Mouse (Mus musculus) forebrain, embryonic 10.5 days (tissue): Measurements from ENCODE around the gene Nmi. TPM values are rescaled to one million over a fixed set of nuclear protein-coding genes. Genes with fewer than 3 reads are reported as not detected.
A peak's percentile ranks its signal among the peaks of the same experiment; 100 is the strongest.

Experiments used
- DNase-seq: peaks from one replicate; pipeline ENCODE4 v3.0.0-alpha.2; 2017; ENCODE audit warnings: low spot score; ENCODE audit errors: extremely low spot score
- H3K27ac ChIP-seq: fragments of 300-500 bp; sonication (generic); 2 replicates; pipeline ENCODE4 v1.5.1; 2016; ENCODE audit warnings: mild to moderate bottlenecking
- H3K27me3 ChIP-seq: fragments of 300-500 bp; sonication (generic); 2 replicates; pipeline ENCODE4 v1.6.1; 2016; ENCODE audit warnings: mild to moderate bottlenecking; ENCODE audit not compliant: poor library complexity, severe bottlenecking
- H3K36me3 ChIP-seq: fragments of 300-500 bp; sonication (generic); replicated peaks from 2 replicates; pipeline ENCODE4 v1.6.1; 2016; ENCODE audit warnings: mild to moderate bottlenecking, moderate library complexity
- H3K4me1 ChIP-seq: fragments of 300-500 bp; sonication (generic); 2 replicates; pipeline ENCODE4 v1.6.1; 2016
- H3K4me3 ChIP-seq: fragments of 300-500 bp; sonication (generic); 2 replicates; pipeline ENCODE4 v1.5.1; 2016; ENCODE audit warnings: mild to moderate bottlenecking, moderate library complexity
- H3K9me3 ChIP-seq: fragments of 300-500 bp; sonication (generic); 2 replicates; pipeline ENCODE4 v1.6.1; 2016; ENCODE audit warnings: mild to moderate bottlenecking, moderate library complexity
- WGBS: fragments of 180-500 bp; shearing (Covaris S2); methylation state at CpG from one replicate; pipeline ENCODE4 v1.1.7; 2016; 5-methylcytosine and 5-hydroxymethylcytosine counted together
- polyA plus RNA-seq: library from polyadenylated mRNA; unstranded; fragments of >200 nt; fragmentation: Nextera tagmentation; extraction: Ambion mirVana; gene quantifications from 2 replicates; pipeline ENCODE4 v1.2.1, GENCODE M21; 2016

Gene Nmi
- polyA plus RNA-seq, 1 experiment from 2014 or later = 5.2 TPM

DNA sequence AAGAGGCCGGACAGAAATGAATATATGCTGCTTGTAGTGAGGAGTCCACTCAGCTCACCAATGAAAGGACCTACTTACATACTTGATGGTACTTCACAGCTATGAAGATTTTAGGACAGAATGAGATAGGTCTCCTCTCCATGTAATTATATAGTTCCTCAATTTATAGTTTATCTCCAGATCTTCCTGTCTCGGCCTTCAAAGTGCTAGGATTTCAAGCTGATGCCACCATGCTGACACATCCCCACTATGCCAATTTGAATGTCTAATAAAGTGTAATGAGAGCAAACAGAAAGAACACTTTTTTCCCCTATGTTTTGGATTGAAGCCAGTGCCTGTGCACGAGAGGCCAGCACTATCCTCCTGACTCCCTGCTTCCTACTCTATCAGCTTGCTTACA, 36.7 kb downstream of the Nmi start:
- H3K27me3 ChIP-seq = peaks cover 18% of the 10 kb centered on the region
- H3K27ac ChIP-seq = no peak overlapping the region
- 93% methylated on average over 3 of the region's 3 CpGs for WGBS
- H3K4me1 ChIP-seq = peaks cover 11% of the 10 kb centered on the region
- H3K9me3 ChIP-seq = no peaks in the 10 kb centered on the region
- no peak overlapping the region for H3K4me3 ChIP-seq
- no peaks in the 10 kb centered on the region for H3K36me3 ChIP-seq
- no peak for DNase-seq

DNA sequence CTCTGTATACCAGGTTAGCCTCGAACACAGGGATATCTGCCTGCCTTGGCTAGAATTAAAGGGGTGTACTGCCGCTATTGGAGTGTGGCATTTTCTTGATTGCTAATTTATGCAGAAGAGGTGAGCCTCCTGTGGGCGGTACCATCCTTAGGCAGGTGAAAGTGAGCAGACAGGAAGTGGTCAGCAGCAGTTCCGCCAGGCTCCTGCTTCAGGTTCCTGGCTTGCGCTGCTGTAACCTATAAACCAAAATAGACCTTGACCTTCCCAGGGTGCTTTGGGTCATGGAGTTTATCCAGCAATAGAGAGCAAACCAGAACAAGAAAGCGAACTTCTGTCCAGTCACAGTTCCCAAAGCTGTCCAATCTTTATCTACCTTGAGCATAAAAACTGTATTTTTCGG, 37.4 kb downstream of the Nmi start:
- no peaks in the 10 kb centered on the region for H3K36me3 ChIP-seq
- no peak overlapping the region for H3K27ac ChIP-seq
- H3K4me1 ChIP-seq = peaks cover 11% of the 10 kb centered on the region
- 94% methylated on average over 7 of the region's 7 CpGs for WGBS
- DNase-seq = no peak
- H3K4me3 ChIP-seq = no peak overlapping the region
- H3K9me3 ChIP-seq = no peaks in the 10 kb centered on the region
- H3K27me3 ChIP-seq = peaks cover 18% of the 10 kb centered on the region

DNA sequence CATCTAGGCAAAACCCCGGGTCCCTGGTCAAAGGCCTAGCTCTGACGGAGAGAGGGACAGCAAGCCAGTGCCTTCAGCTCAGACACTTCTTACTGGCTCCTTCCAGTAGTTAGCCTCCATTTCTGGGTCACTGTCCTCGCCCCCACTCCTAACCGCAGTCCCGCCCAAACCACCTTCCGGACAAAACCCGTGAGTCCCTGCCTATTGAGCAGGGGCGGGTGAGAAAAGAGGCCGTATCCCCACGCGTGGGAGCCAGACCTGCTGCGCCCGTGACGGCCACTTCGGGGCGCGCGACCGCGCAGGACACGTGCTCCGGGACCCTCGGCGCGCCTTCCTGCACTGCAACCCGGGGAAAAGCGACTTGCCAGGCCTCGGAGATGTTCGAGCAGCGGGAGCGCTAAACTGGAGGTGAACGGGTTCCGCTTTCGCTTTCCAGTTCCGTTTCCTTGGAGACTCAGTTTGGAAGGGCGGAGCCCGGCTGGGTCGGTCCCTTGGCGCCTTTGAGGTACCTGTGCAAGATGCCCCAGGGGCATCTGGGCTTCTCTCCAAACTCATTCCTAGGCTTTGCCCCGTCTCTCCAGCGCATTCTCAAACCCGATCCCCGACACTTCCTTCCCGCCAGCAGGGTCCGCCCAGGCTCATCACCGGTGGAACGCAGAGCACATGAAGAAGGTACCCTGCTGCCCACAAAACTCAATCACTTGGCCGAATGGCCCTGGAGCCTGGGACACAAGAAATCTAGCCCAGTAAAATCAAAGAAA, 38.5 kb downstream of the Nmi start, which contains the start of gene Rbm43:
Rbm43 (minus strand) TSS at position 590 of the 761 bp plus-strand sequence.
- 2% methylated on average over 48 of the region's 48 CpGs for WGBS
- H3K27me3 ChIP-seq = peaks cover 18% of the 10 kb centered on the region
- DNase-seq = peak; percentile 65
- peaks cover 7% of the 10 kb centered on the region for H3K36me3 ChIP-seq
- peaks cover 11% of the 10 kb centered on the region for H3K4me1 ChIP-seq
- H3K4me3 ChIP-seq = peak within 1 kb of the TSS; percentile 59
- peak within 1 kb of the TSS; percentile 84 for H3K27ac ChIP-seq
- no peaks in the 10 kb centered on the region for H3K9me3 ChIP-seq

DNA sequence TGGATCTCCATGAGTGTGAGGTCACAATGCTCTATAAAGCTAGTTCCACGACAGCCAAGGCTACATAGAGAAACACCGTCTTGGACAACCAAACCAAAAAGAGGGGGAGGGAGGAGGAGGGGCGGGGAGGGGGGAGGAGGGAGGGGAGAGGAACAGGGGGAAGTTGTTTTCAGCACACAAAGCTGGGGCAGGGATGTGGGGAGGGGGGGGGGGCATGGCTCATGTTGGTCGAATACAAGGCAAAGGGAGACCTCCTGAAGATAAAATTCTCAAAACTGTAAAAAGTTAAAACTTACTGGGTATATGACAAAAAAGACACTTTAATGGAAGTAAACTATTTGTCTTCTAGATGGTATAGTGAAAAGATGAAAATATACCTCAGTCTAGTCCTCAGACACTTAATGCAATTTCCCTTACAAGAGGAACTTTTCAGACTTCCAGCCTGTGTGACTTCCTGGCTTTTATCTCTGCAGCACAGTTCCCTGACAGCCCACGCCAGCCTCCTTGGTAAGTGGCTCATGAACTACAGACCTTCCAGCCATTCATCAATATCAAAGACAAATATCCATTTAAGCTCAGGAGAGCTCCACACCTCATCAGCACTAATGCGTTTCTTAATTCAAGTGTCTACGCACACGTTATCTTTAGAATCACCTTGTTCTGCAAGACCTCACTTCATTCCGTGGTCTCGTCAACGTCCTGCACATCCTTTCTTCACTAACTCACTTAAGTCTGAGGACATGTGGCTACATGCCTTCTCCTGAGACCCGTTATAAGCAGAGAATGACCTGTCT, 39.8 kb downstream of the Nmi start:
- Histone ChIP-seq H3K4me3 (no peak overlapping the region), H3K36me3 (peaks cover 7% of the 10 kb centered on the region), H3K27me3 (peaks cover 18% of the 10 kb centered on the region), H3K27ac (no peak overlapping the region), H3K4me1 (peaks cover 11% of the 10 kb centered on the region), H3K9me3 (no peaks in the 10 kb centered on the region)
- 76% methylated on average over 12 of the region's 12 CpGs for WGBS
- no peak for DNase-seq

DNA sequence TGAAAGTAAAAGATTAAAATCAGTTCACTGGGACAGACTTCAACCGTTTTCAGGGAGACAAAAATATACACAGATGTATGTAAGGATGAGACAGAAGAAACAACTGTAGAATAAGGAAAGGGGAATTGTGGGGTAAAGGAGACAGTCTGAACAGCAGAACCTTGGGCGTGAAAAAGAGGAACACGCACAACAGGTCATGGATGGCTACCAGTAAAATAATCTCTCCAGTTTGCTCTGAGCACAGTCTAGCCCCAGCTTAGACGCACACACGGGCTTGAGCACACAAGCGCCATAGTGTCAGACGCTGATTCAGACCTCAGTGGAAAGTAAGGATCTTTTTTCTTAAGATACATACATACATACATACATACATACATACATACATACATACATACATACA, 42.1 kb downstream of the Nmi start:
- DNase-seq = no peak
- Histone ChIP-seq H3K27ac (no peak overlapping the region), H3K27me3 (peaks cover 13% of the 10 kb centered on the region), H3K4me1 (peaks cover 11% of the 10 kb centered on the region), H3K9me3 (no peaks in the 10 kb centered on the region), H3K4me3 (no peak overlapping the region), H3K36me3 (peaks cover 7% of the 10 kb centered on the region)
- over 99% methylated on average over 7 of the region's 7 CpGs for WGBS

DNA sequence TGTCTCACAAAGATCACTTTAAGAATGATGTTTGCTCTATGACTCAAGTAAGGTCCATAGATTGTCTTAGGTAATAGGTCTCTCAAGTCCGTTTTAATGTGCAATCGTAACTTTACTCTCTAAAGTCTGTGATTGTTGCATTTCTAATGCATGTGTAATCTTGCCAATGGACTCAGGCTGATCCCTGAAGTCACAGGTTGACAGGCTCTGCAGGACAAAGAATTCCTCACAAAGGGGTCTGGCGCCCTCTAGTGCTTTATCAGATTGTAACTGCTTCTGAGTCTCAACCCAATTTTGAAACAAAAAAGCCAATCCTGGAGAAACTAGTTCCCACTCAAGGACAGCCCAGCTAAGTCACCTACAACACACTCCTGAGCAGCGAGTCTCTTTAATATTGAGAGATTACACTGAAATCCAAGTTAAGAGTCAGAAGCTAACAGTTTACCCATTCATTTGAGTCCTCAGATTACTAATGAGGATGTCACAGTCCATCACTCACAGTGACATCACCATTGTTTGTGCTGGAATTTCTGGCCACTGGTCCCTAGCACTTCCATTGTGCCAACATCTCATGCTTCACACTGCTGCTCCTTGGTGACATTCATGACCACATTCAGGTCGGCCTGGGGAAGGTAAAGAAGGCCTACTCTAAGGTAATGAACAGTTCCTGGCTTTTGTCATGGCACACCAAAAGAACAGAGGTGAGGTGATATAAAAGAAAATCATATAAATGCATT, 58.2 kb downstream of the Nmi start:
- Histone ChIP-seq H3K4me3 (no peak overlapping the region), H3K4me1 (no peaks in the 10 kb centered on the region), H3K9me3 (no peaks in the 10 kb centered on the region; the same call in 1 of the 2 replicates), H3K36me3 (no peaks in the 10 kb centered on the region), H3K27me3 (no peaks in the 10 kb centered on the region), H3K27ac (no peak overlapping the region)
- peak; percentile 67 for DNase-seq
- WGBS = 19% methylated on average over 5 of the region's 5 CpGs

DNA sequence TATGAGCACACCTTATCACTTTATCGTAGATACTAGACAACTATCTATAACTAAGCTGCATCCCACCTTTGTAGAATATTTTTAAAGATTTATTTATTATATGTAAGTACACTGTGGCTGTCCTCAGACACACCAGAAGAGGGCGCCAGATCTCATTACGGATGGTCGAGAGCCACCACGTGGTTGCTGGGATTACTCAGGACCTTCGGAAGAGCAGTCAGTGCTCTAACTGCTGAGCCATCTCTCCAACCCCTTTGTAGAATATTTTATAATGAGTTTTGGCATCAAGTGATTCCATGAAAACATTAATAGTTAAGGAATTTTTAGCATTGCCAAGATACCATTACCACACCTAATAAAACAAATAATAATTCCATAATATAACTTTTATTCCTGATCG, 58.8 kb downstream of the Nmi start:
- Histone ChIP-seq H3K4me3 (no peak overlapping the region), H3K9me3 (no peaks in the 10 kb centered on the region), H3K27ac (no peak overlapping the region), H3K4me1 (no peaks in the 10 kb centered on the region), H3K27me3 (no peaks in the 10 kb centered on the region), H3K36me3 (no peaks in the 10 kb centered on the region)
- WGBS = 62% methylated on average over 7 of the region's 7 CpGs
- no peak for DNase-seq

DNA sequence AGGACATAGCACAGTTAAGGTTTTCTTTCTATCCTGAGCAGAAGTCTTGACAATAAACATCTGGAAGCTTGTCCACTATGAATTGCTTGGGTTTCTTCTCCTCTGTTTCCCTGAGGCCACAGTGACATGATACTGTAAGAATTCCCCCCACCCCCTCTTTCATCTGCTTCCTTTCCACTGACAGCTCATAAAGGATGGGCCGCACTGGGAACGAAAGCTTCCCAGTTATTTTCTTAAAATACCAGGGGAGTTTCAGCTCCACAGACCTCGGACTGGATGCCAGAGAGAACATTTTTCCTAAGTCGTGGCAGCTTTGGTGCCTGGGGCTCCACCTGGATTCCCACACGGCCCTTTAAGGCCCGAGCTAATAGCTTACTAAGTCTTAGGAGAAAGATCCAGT, 60.6 kb downstream of the Nmi start:
- 66% methylated on average over 6 of the region's 6 CpGs for WGBS

DNA sequence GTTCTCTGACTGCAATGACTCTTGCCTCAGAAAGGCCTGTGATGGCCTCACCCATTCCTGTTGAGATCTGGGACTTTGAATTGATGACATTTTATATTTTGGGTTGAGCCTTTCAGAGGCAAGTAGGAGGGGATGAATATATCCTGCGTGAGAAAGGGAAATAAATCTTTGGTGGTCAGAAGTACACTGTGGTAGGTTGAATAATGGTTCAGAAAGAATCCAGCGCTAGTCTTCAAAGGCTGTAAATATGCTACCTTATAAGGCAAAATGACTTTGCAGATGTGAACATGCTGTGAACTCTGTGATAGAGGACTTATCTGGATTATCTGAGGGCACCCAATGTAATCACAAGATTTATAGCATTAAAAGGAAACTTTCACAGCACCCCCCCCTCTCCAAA, 61.4 kb downstream of the Nmi start:
- 88% methylated on average over 2 of the region's 2 CpGs for WGBS
- no peak for DNase-seq

More for the DNA sequence above, 60.6 kb downstream of the Nmi start:
- no peaks in the 10 kb centered on the region for H3K36me3 ChIP-seq
- no peaks in the 10 kb centered on the region for H3K9me3 ChIP-seq
- H3K4me3 ChIP-seq = no peak overlapping the region
- H3K27ac ChIP-seq = no peak overlapping the region
- no peaks in the 10 kb centered on the region for H3K4me1 ChIP-seq
- no peaks in the 10 kb centered on the region for H3K27me3 ChIP-seq
- no peak for DNase-seq

DNA sequence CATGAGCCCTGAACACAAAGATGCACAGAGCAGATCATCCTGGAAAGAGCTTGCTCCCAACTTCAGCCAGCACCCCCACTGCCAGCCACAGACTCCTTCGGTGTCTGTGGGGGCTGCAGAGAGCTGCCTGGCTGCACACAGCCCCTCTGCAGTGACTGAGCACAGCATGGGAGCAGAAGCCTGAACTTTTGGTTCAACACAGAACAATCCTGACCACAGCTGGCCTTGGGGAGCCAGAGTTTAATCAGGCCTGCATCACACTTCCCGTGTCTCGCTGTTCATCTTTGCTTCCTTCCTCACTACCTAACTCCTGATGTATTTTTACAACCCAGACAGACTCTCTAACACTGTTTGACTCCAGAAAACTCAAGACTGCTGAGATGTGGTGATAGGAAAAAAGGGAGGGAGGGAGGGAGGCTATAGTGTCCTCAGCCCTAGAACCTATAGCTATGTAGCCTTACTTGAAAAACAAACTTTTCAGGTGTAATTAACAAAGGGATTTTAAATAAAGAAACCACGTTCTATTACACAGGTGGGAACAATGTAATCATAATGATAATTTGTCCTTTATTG, 65.7 kb downstream of the Nmi start:
- Histone ChIP-seq H3K4me1 (peaks cover 5% of the 10 kb centered on the region), H3K27me3 (no peaks in the 10 kb centered on the region), H3K27ac (peak overlapping the region; percentile 53; the same call in 1 of the 2 replicates), H3K4me3 (no peak overlapping the region), H3K36me3 (no peaks in the 10 kb centered on the region), H3K9me3 (no peaks in the 10 kb centered on the region)
- no peak for DNase-seq
- 53% methylated on average over 4 of the region's 4 CpGs for WGBS

More for the DNA sequence above, 61.4 kb downstream of the Nmi start:
- Histone ChIP-seq H3K4me3 (no peak overlapping the region), H3K9me3 (no peaks in the 10 kb centered on the region), H3K4me1 (peaks cover 5% of the 10 kb centered on the region), H3K36me3 (no peaks in the 10 kb centered on the region), H3K27me3 (no peaks in the 10 kb centered on the region), H3K27ac (no peak overlapping the region)

DNA sequence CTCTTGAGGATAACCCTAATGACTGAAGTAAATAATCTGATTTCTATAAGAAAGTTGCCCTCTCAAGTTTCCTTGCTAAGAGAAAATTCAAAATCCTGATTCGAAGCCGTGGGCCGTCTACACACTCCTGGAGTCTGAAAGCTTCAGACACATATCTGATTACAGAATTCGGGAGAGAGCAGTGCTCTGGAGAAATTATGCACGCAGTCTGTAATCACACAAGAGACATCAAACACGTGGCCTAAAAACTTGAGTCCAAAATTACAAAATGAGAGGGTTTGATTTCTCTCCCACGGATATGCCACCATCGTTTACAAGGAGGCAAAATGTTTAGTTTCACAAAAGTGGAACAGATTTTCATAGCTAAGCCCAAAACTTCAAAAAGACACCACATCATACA, 67.7 kb downstream of the Nmi start:
- Histone ChIP-seq H3K4me3 (no peak overlapping the region), H3K27ac (no peak overlapping the region), H3K4me1 (peaks cover 12% of the 10 kb centered on the region), H3K9me3 (no peaks in the 10 kb centered on the region), H3K27me3 (no peaks in the 10 kb centered on the region), H3K36me3 (no peaks in the 10 kb centered on the region)
- WGBS = 89% methylated on average over 8 of the region's 8 CpGs
- DNase-seq = no peak
